Mouse (Mus musculus) natural killer cell, adult 2 months (primary cell): ENCODE measurements around the gene Mapkapk5.

Experiments
- DNase-seq, 2 experiments: peaks; one replicate each; pipeline ENCODE4 v3.0.0; 2022; ENCODE audit warnings: low spot score in 2 of 2

Gene Mapkapk5

GRCm38 (mm10) chr5:121500719-121501118, 45.0 kb downstream of the Mapkapk5 start:
- DNase-seq, result no peak

GRCm38 (mm10) chr5:121493305-121493704, 52.4 kb downstream of the Mapkapk5 start:
- DNase-seq, result no peak

DNA sequence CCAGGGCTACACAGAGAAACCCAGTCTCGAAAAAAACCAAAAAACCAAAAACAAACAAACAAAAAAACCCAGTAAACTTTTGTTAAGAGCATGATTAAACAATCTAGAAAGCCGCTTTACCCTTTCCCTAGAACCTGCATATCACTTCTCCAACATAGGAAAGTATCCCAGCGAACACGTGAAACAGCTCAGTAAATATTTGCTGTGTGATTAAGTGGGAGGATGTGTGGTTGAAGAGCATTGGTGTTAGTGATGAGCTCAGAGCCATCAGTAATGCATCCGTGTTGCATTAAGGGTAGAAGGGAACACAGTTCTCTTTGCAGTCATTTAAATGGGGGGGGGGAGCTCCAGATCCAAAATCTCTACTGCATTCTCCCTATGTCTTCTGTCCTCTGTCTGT, 60.9 kb downstream of the Mapkapk5 start:
- no peak for DNase-seq

- peak; percentile 20 to 36 for DNase-seq
Measured at GRCm38 (mm10) chr5:121477680-121478079, 68.0 kb downstream of the Mapkapk5 start.

GRCm38 (mm10) chr5:121476040-121476439, 69.7 kb downstream of the Mapkapk5 start:
- DNase-seq, result no peak
